Mouse (Mus musculus): ENCODE measurements around the gene Glyatl3. TPM values are rescaled to one million over a fixed set of nuclear protein-coding genes. Genes with fewer than 3 reads are reported as not detected.

The Glyatl3 gene
- 0.21 TPM in 1 of 2 replicates, not detected in the other for polyA plus RNA-seq (2012; rRNA removed)

GRCm38 (mm10) chr17:40914250-40914649 lies at the start of gene Glyatl3:
Gene Glyatl3, minus strand, starts transcription at chr17:40914350.
- Histone ChIP-seq H3K4me1 (ENCODE audit: control insufficient read depth, insufficient read depth, low read length) (no peaks in the 10 kb centered on the region), H3K36me3 (ENCODE audit: control insufficient read depth, insufficient read depth, low read length) (no peaks in the 10 kb centered on the region), H3K4me3 (ENCODE audit: control insufficient read depth, low read depth, low read length) (no peak within 1 kb of the TSS), H3K27ac (ENCODE audit: control insufficient read depth, insufficient read depth, low read depth, low read length) (no peak within 1 kb of the TSS), H3K27me3 (ENCODE audit: control insufficient read depth, insufficient read depth, low read length) (no peaks in the 10 kb centered on the region)
- TF ChIP-seq POLR2A (IDR thresholded peaks at IDR 0.05; ENCODE audit: control insufficient read depth, low read depth, low read length) = no peak

GRCm38 (mm10) chr17:40948518-40948917 lies 34.4 kb upstream of the Glyatl3 start:
- Histone ChIP-seq H3K27ac (ENCODE audit: control insufficient read depth, insufficient read depth, low read depth, low read length) (no peak overlapping the region), H3K4me3 (ENCODE audit: control insufficient read depth, low read depth, low read length) (no peak overlapping the region), H3K4me1 (ENCODE audit: control insufficient read depth, insufficient read depth, low read length) (no peaks in the 10 kb centered on the region), H3K27me3 (ENCODE audit: control insufficient read depth, insufficient read depth, low read length) (no peaks in the 10 kb centered on the region), H3K36me3 (ENCODE audit: control insufficient read depth, insufficient read depth, low read length) (no peaks in the 10 kb centered on the region)
- TF ChIP-seq CTCF (IDR thresholded peaks at IDR 0.05; ENCODE audit: control insufficient read depth, insufficient read depth, insufficient replicate concordance, low read depth, low read length) = no peak
- TF ChIP-seq POLR2A (IDR thresholded peaks at IDR 0.05; ENCODE audit: control insufficient read depth, low read depth, low read length) = no peak

DNA sequence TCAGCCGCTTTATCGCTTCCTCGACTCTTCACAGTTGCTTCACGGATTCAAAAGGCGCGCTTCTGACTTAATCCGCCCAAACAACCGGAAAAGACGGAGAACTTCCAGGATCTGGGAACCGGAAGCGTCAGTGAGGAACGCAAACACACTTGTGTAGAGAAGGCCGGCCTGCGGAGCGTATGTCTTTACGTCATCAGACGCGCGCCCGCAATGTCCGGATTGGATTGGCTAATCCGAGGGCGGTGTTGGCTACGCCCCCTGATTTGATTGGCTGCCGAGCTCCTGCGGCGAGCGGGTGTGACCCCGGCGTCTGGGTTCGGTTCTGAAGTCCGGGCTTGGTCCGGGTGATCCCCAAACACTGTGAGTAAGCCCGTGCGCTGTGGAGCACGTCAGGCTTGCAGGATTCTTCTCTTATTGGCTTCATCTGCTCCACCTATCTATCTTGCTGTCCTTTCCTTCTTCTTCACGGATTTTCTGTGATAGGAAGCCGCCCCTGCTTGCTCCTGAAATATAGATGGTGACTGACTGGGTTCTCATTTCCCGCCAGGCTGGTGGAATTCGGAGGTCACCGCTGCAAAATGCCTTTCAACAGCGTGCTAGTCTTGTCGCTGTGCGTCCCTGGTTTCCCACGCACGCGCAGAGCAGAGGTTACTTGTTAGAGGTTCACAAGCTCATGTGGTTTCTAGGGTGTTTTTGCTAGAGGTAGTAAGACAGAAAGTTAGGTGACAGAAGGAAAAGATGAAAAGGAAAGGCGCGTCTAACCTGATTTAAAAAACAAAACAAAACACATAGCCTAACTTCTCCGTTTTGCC lies 20.5 kb upstream of the Glyatl3 start, which contains the start of the genes Mut and Cenpq:
Gene Mut (plus strand): TSS at position 266 of the 812 bp plus-strand sequence.
Gene Cenpq (minus strand): TSS at position 628 of the 812 bp plus-strand sequence.
- Histone ChIP-seq H3K27ac (ENCODE audit: control insufficient read depth, insufficient read depth, low read depth, low read length) (peak within 1 kb of the TSS; percentile 92), H3K36me3 (ENCODE audit: control insufficient read depth, insufficient read depth, low read length) (no peaks in the 10 kb centered on the region), H3K27me3 (ENCODE audit: control insufficient read depth, insufficient read depth, low read length) (no peaks in the 10 kb centered on the region), H3K4me3 (ENCODE audit: control insufficient read depth, low read depth, low read length) (peak within 1 kb of the TSS; percentile 91), H3K4me1 (ENCODE audit: control insufficient read depth, insufficient read depth, low read length) (no peaks in the 10 kb centered on the region)
- no peak for TF ChIP-seq CTCF (IDR thresholded peaks at IDR 0.05; ENCODE audit: control insufficient read depth, insufficient read depth, insufficient replicate concordance, low read depth, low read length)
- peak; percentile 29; the same call in 1 of the 2 replicates for TF ChIP-seq POLR2A (IDR thresholded peaks at IDR 0.05; ENCODE audit: control insufficient read depth, low read depth, low read length)

DNA sequence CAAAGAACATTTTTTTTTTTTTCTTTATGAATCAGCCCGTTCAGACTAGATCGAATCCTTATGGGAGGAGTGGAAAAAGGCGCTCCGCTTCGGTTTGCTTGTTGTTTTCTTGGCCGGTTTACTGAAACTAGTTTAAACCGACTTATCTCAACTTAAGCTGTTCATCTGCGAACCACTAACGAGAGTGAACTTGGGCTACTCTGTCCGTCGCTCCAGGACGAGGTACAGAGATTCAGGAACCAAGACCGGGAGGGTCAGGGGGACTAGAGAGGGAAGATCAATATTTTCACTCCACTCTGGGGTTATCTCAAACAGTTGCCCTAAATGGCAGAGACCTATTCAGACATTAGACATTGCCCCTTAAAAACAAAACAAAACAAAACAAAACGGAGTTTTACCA lies 19.8 kb upstream of the Glyatl3 start:
- H3K4me3 ChIP-seq (ENCODE audit: control insufficient read depth, low read depth, low read length) = peak overlapping the region; percentile 91
- TF ChIP-seq CTCF (IDR thresholded peaks at IDR 0.05; ENCODE audit: control insufficient read depth, insufficient read depth, insufficient replicate concordance, low read depth, low read length) = no peak
- TF ChIP-seq POLR2A (IDR thresholded peaks at IDR 0.05; ENCODE audit: control insufficient read depth, low read depth, low read length) = no peak

DNA sequence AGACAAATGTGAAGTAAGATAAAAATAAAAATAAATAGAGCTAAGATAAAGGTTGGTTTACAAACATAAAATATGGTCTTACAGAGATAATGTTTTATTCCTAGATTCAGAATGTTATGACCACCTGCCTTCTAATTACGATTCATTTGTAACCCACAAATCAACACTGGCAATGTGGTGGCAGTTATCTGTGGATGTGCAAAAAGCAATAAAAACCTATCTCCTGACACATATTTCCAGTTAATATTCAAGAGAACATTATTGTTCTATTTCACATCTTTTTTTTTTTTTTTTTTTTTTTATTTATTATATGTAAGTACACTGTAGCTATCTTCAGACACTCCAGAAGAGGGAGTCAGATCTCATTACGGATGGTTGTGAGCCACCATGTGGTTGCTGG lies 1.3 kb upstream of the Glyatl3 start:
- H3K27me3 ChIP-seq (ENCODE audit: control insufficient read depth, insufficient read depth, low read length) = no peaks in the 10 kb centered on the region
- TF ChIP-seq POLR2A (IDR thresholded peaks at IDR 0.05; ENCODE audit: control insufficient read depth, low read depth, low read length) = no peak
- no peak for TF ChIP-seq CTCF (IDR thresholded peaks at IDR 0.05; ENCODE audit: control insufficient read depth, insufficient read depth, insufficient replicate concordance, low read depth, low read length)
- H3K4me1 ChIP-seq (ENCODE audit: control insufficient read depth, insufficient read depth, low read length) = no peaks in the 10 kb centered on the region

More for the DNA sequence above, 19.8 kb upstream of the Glyatl3 start:
- Histone ChIP-seq H3K27ac (ENCODE audit: control insufficient read depth, insufficient read depth, low read depth, low read length) (peak overlapping the region; percentile 12), H3K4me1 (ENCODE audit: control insufficient read depth, insufficient read depth, low read length) (no peaks in the 10 kb centered on the region), H3K27me3 (ENCODE audit: control insufficient read depth, insufficient read depth, low read length) (no peaks in the 10 kb centered on the region), H3K36me3 (ENCODE audit: control insufficient read depth, insufficient read depth, low read length) (no peaks in the 10 kb centered on the region)

GRCm38 (mm10) chr17:40904721-40905154 lies 9.4 kb downstream of the Glyatl3 start:
- Histone ChIP-seq H3K4me1 (ENCODE audit: control insufficient read depth, insufficient read depth, low read length) (peaks cover 3% of the 10 kb centered on the region), H3K4me3 (ENCODE audit: control insufficient read depth, low read depth, low read length) (peak overlapping the region; percentile 14), H3K27ac (ENCODE audit: control insufficient read depth, insufficient read depth, low read depth, low read length) (no peak overlapping the region), H3K36me3 (ENCODE audit: control insufficient read depth, insufficient read depth, low read length) (no peaks in the 10 kb centered on the region), H3K27me3 (ENCODE audit: control insufficient read depth, insufficient read depth, low read length) (no peaks in the 10 kb centered on the region)
- TF ChIP-seq CTCF (IDR thresholded peaks at IDR 0.05; ENCODE audit: control insufficient read depth, insufficient read depth, insufficient replicate concordance, low read depth, low read length) = no peak
- TF ChIP-seq POLR2A (IDR thresholded peaks at IDR 0.05; ENCODE audit: control insufficient read depth, low read depth, low read length) = no peak

More for the DNA sequence above, 1.3 kb upstream of the Glyatl3 start:
- Histone ChIP-seq H3K4me3 (ENCODE audit: control insufficient read depth, low read depth, low read length) (no peak overlapping the region), H3K27ac (ENCODE audit: control insufficient read depth, insufficient read depth, low read depth, low read length) (no peak overlapping the region), H3K36me3 (ENCODE audit: control insufficient read depth, insufficient read depth, low read length) (no peaks in the 10 kb centered on the region)

GRCm38 (mm10) chr17:40904056-40904597 lies 10.0 kb downstream of the Glyatl3 start:
- TF ChIP-seq CTCF (IDR thresholded peaks at IDR 0.05; ENCODE audit: control insufficient read depth, insufficient read depth, insufficient replicate concordance, low read depth, low read length) = no peak
- TF ChIP-seq POLR2A (IDR thresholded peaks at IDR 0.05; ENCODE audit: control insufficient read depth, low read depth, low read length) = no peak
- Histone ChIP-seq H3K27ac (ENCODE audit: control insufficient read depth, insufficient read depth, low read depth, low read length) (no peak overlapping the region), H3K4me1 (ENCODE audit: control insufficient read depth, insufficient read depth, low read length) (peaks cover 3% of the 10 kb centered on the region), H3K27me3 (ENCODE audit: control insufficient read depth, insufficient read depth, low read length) (no peaks in the 10 kb centered on the region), H3K4me3 (ENCODE audit: control insufficient read depth, low read depth, low read length) (no peak overlapping the region), H3K36me3 (ENCODE audit: control insufficient read depth, insufficient read depth, low read length) (no peaks in the 10 kb centered on the region)

All from testis, adult 2 months (tissue).